Mouse (Mus musculus) lung, postnatal 10 days (tissue): Measurements from ENCODE around the gene Ccdc12.

Experiments used
- DNase-seq: peaks from one replicate; pipeline ENCODE4 v3.0.0; 2021

Gene Ccdc12

DNA sequence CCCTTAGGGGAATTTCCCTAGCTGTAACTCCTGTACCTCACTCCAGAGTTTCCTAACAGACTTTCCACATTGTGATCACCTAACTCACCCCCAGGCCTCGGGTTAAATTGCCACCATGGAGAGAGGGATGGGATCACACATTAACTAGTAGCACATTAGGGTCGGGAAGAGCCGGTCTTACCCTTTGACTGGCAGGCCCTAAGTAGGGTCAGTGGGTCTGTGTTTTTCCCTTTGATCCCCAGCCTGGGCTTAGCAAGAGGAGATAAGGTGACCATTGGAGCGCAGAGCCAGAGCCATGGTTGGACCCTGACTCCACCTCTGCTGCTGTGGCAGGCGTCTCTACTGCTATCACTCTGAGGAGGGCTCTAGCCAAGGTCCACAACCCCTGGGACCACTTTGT, 89.4 kb downstream of the Ccdc12 start:
- DNase-seq, result no peak

- no peak for DNase-seq
These were observed 89.9 kb downstream of the Ccdc12 start for GRCm38 (mm10) chr9:110746238-110746637.

- DNase-seq, result no peak
These were observed 90.7 kb downstream of the Ccdc12 start, which contains the start of gene Pth1r for GRCm38 (mm10) chr9:110746961-110747360. Pth1r (minus strand) TSS chr9:110747145.

GRCm38 (mm10) chr9:110748451-110748850, 92.1 kb downstream of the Ccdc12 start:
- DNase-seq, result no peak

GRCm38 (mm10) chr9:110750404-110751187, 94.3 kb downstream of the Ccdc12 start:
- DNase-seq, result no peak

DNA sequence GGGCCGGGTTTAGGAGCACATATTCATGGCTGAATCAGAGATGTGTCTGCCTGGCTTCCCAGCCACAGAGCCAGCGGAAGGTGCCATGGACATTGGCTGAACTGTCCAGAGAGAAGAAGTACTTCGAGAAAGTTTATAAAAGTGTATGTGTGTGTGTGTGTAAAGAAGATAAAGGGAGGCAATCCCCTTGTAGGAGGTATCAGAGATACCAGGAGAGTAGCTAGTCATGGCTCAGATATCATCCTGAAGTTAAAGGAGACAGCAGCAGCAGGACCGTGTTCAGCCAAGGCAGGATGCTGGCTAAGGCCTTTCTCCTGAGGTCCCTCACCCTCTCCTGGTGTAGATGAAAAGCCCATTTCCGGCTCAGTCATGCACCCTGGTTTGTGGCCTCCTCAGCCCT, 95.1 kb downstream of the Ccdc12 start:
- no peak for DNase-seq

- no peak for DNase-seq
These were observed 96.7 kb downstream of the Ccdc12 start for GRCm38 (mm10) chr9:110752917-110753435.

GRCm38 (mm10) chr9:110753773-110754172, 97.5 kb downstream of the Ccdc12 start:
- no peak for DNase-seq

- DNase-seq, result no peak
These were observed 101.5 kb downstream of the Ccdc12 start for GRCm38 (mm10) chr9:110757816-110758215.

GRCm38 (mm10) chr9:110758605-110759004, 102.3 kb downstream of the Ccdc12 start:
- peak; percentile 91 for DNase-seq

DNA sequence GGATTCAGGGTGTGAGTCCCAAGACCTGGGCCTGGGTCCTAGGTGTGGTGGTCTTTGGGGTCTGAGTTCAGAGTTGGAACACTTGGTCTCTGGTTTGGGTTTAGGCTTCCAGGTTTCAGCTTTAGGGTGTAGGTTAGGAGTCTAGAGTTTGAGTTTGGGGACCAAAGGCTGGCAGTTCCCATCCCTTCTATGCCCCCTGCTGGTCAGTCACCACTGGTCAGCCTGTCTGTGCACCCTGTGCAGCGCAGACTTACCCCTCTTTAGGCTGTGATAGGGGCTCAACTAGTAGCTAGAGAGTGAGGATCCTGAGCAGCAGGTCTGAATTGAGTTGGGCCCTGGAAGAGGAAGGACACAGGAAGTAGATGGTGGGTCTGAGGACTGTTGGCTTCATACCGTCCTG, 103.0 kb downstream of the Ccdc12 start:
- peak; percentile 81 for DNase-seq

DNA sequence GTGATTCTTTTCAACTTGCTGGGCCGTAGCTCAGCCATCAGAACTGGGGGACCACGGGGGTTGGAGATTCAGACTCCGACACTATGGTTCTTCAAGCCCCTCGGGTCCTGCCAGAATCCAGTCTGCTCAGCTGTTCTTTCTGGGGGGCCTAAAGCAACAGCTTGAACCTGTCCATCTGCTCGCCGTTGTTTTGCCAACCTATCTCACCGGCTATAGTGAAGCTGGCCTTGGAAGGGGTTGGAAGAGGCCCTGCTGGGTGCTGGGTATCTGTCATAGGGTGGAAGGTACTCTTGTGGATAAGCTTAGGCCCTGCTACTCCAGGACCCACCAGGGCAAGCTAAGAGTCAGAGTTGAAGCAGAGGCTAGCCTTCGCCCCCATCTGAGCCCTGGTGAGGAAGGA, 104.6 kb downstream of the Ccdc12 start:
- DNase-seq, result no peak
